Mouse (Mus musculus) neutrophil, adult 65 days (primary cell): ENCODE measurements around the gene Ms4a3. TPM values are rescaled to one million over a fixed set of nuclear protein-coding genes. Genes with fewer than 3 reads are reported as not detected.

ENCODE experiments used
- total RNA-seq: library from RNA; stranded (reverse); gene quantifications from 2 replicates; pipeline ENCODE4 v1.2.4, GENCODE M21; 2023

Gene Ms4a3
- total RNA-seq = 72.4 and 78.0 TPM in 2 replicates

DNA sequence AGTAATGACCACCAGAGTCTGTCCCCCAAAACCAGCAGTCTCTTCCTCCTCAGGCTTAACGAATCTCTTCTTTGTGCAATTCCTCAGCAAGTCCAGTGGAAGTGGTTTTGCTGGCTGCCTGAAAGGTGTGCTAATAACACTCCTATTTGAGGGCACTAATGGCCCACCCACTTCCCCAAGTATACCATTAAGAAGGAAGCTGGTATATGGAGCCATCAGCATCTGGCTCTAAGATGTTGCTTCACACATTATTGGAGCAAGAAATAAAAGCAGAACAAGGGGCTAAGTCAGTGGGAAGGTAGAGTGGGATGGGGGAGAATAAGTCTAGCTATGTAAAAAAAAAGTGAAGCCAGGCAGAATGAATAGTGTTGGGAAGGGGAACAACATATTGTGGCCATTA lies at the start of gene Ms4a3:
Gene Ms4a3, minus strand, starts transcription at position 120 of the 400 bp plus-strand sequence.

DNA sequence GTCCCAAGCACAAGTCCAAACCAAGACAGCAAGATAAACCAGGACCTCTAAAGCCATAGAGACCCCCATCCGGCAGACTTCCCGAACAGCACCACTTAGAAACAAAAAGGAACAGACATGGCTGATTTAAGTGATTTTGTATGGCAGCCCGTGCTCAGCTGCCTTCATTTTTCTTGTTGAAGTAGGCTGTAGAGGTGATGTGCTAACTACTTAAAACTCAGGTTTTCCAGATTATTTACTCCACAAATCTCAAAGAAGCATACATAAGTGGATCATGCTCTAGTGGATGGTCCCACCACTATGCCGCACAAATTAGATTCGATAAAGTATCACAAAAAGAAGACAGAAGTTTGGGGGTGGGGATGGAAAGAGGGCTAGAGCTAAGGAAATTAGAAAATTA lies 19.8 kb upstream of the Ms4a3 start, which contains the start of gene Oosp2:
Gene Oosp2, minus strand, starts transcription at position 101 of the 400 bp plus-strand sequence.

DNA sequence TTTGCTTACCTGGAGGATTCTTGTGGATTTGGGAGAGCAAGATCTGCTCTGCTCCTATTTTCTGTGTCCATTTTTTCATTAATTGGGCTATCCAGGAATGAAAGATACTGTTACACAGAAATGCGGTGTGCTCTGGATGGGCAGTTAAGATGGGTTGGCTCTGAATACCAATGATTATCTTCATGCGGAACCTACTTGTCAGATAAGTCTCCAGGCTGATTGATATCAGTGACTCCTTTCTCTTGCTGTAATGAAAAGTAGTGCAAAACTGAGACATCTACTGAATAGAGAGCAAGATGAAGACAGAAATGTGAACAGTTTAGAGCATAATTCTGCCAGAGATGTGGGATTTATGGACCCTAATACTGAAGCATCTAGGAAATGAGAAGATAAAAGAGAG lies 17.1 kb downstream of the Ms4a3 start, which contains the start of gene Ms4a2:
Gene Ms4a2, minus strand, starts transcription at position 169 of the 400 bp plus-strand sequence.

DNA sequence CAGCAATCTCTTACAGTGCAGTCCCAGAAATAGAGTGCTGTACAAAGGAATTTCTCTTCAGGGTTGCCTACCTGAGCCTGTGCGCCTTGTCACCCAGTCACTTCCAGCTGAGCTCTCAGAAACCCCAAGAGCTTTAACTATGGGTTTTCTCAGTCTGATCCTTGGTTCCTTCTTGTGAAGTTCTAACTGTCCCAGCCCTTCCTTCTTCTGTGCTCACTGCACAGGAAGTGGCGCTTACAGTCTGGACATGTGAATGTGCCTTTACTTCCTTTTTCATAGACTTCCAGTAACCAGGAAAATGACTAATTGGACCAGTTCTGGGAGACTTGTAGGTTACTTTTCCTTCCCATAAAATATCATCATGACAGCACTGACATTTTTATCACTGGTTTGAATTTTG lies 36.0 kb downstream of the Ms4a3 start, which contains the start of gene Ms4a6d:
Gene Ms4a6d, minus strand, starts transcription at position 247 of the 400 bp plus-strand sequence.

Other genes with a start within 250 kb of the Ms4a3 start
- 26.6 and 27.6 TPM in 2 replicates for gene Ms4a4c, start 236.1 kb downstream of the Ms4a3 start, total RNA-seq
- 3.4 and 5.1 TPM in 2 replicates for gene Ms4a4b, start 197.3 kb downstream of the Ms4a3 start, total RNA-seq
- gene Ms4a6c, start 171.5 kb downstream of the Ms4a3 start, total RNA-seq = 117 and 149 TPM in 2 replicates
- 1.5 and 2.4 TPM in 2 replicates for gene Gm8369, start 154.9 kb downstream of the Ms4a3 start, total RNA-seq
- gene Ms4a6b, start 124.3 kb downstream of the Ms4a3 start, total RNA-seq = 11.9 and 14.9 TPM in 2 replicates
- gene Ms4a4d, start 104.0 kb downstream of the Ms4a3 start, total RNA-seq = not detected in 2 replicates
- 5.6 and 9.4 TPM in 2 replicates for gene Ms4a6d, start 36.0 kb downstream of the Ms4a3 start, total RNA-seq
- 3.3 and 3.5 TPM in 2 replicates for gene Ms4a2, start 17.1 kb downstream of the Ms4a3 start, total RNA-seq
- gene Oosp2, start 19.7 kb upstream of the Ms4a3 start, total RNA-seq = 1.0 TPM in 1 of 2 replicates, not detected in the other
- gene Oosp1, start 50.3 kb upstream of the Ms4a3 start, total RNA-seq = not detected in 2 replicates
- not detected in 2 replicates for gene Oosp3, start 56.2 kb upstream of the Ms4a3 start, total RNA-seq
- not detected in 2 replicates for gene Gif, start 106.7 kb upstream of the Ms4a3 start, total RNA-seq
- 11.7 and 13.1 TPM in 2 replicates for gene Mrpl16, start 129.5 kb upstream of the Ms4a3 start, total RNA-seq
- gene Stx3, start 178.6 kb upstream of the Ms4a3 start, total RNA-seq = 15.4 and 20.5 TPM in 2 replicates
- not detected in 2 replicates for gene Olfr1417, start 198.4 kb upstream of the Ms4a3 start, total RNA-seq
- gene Olfr1418, start 220.2 kb upstream of the Ms4a3 start, total RNA-seq = not detected in 2 replicates
- gene Olfr1419, start 234.3 kb upstream of the Ms4a3 start, total RNA-seq = not detected in 2 replicates
- gene Olfr1420, start 245.7 kb upstream of the Ms4a3 start, total RNA-seq = not detected in 2 replicates